Mouse (Mus musculus): ENCODE measurements at regions not wholly inside any gene's neighbourhood (a gene's known extent, or its start where the extent isn't known, plus 50 kb on each side); places are given as distances from the start of the nearest gene placed in this dataset.
A peak's percentile ranks its signal among the peaks of the same experiment; 100 is the strongest.

- no peak for DNase-seq (ENCODE audit: low spot score in 2 of 2)
Measured at GRCm38 (mm10) chr8:76309200-76309599, 590.0 kb upstream of the Nr3c2 start.

- no peak for DNase-seq (ENCODE audit: low spot score in 2 of 2)
Measured at GRCm38 (mm10) chr8:76328540-76328939, 570.7 kb upstream of the Nr3c2 start.

- no peak for DNase-seq (ENCODE audit: low spot score in 2 of 2)
Measured at GRCm38 (mm10) chr8:76343072-76343471, 556.2 kb upstream of the Nr3c2 start.

GRCm38 (mm10) chr8:76346150-76346549, 553.1 kb upstream of the Nr3c2 start:
- peak; percentile 51 to 52 for DNase-seq (ENCODE audit: low spot score in 2 of 2)

- peak; percentile 8 to 11 for DNase-seq (ENCODE audit: low spot score in 2 of 2)
Measured at GRCm38 (mm10) chr8:76346832-76347231, 552.4 kb upstream of the Nr3c2 start.

GRCm38 (mm10) chr8:76374314-76374713, 524.9 kb upstream of the Nr3c2 start:
- DNase-seq (ENCODE audit: low spot score in 2 of 2): no peak

- DNase-seq (ENCODE audit: low spot score in 2 of 2): peak; percentile 22 to 47
Measured at GRCm38 (mm10) chr8:76377711-76378110, 521.5 kb upstream of the Nr3c2 start.

- no peak for DNase-seq (ENCODE audit: low spot score in 2 of 2)
Measured at GRCm38 (mm10) chr8:76381643-76382042, 517.6 kb upstream of the Nr3c2 start.

GRCm38 (mm10) chr8:76383583-76384281, 515.5 kb upstream of the Nr3c2 start:
- DNase-seq (ENCODE audit: low spot score in 2 of 2): no peak

GRCm38 (mm10) chr8:76384282-76384637, 515.0 kb upstream of the Nr3c2 start:
- peak; percentile 18 to 33 for DNase-seq (ENCODE audit: low spot score in 2 of 2)

- DNase-seq (ENCODE audit: low spot score in 2 of 2): no peak
Measured at GRCm38 (mm10) chr8:76392004-76392403, 507.2 kb upstream of the Nr3c2 start.

GRCm38 (mm10) chr8:76422459-76422858, 476.8 kb upstream of the Nr3c2 start:
- no peak for DNase-seq (ENCODE audit: low spot score in 2 of 2)

- DNase-seq (ENCODE audit: low spot score in 2 of 2): no peak
Measured at GRCm38 (mm10) chr8:76422861-76423532, 476.2 kb upstream of the Nr3c2 start.

GRCm38 (mm10) chr8:76429818-76430217, 469.4 kb upstream of the Nr3c2 start:
- peak; percentile 78 to 80 for DNase-seq (ENCODE audit: low spot score in 2 of 2)

GRCm38 (mm10) chr8:76432813-76433212, 466.4 kb upstream of the Nr3c2 start:
- no peak for DNase-seq (ENCODE audit: low spot score in 2 of 2)

GRCm38 (mm10) chr8:76437951-76438350, 461.3 kb upstream of the Nr3c2 start:
- no peak for DNase-seq (ENCODE audit: low spot score in 2 of 2)

- DNase-seq (ENCODE audit: low spot score in 2 of 2): no peak
Measured at GRCm38 (mm10) chr8:76474464-76475208, 424.6 kb upstream of the Nr3c2 start.

GRCm38 (mm10) chr8:76478966-76479365, 420.3 kb upstream of the Nr3c2 start:
- DNase-seq (ENCODE audit: low spot score in 2 of 2): no peak

GRCm38 (mm10) chr8:76503621-76504020, 395.6 kb upstream of the Nr3c2 start:
- no peak for DNase-seq (ENCODE audit: low spot score in 2 of 2)

- no peak for DNase-seq (ENCODE audit: low spot score in 2 of 2)
Measured at GRCm38 (mm10) chr8:76507247-76507646, 392.0 kb upstream of the Nr3c2 start.

- DNase-seq (ENCODE audit: low spot score in 2 of 2): no peak
Measured at GRCm38 (mm10) chr8:76509201-76509600, 390.0 kb upstream of the Nr3c2 start.

- DNase-seq (ENCODE audit: low spot score in 2 of 2): no peak
Measured at GRCm38 (mm10) chr8:76514132-76514531, 385.1 kb upstream of the Nr3c2 start.
